Mouse (Mus musculus) neural tube, embryonic 11.5 days (tissue): ENCODE measurements around the gene Nlrx1. TPM values are rescaled to one million over a fixed set of nuclear protein-coding genes. Genes with fewer than 3 reads are reported as not detected.

Source experiments
- ATAC-seq: fragments of 200-750 bp; cut with Nextera tagmentation; 2 replicates; pipeline ENCODE4 v1.8.0; 2017; ENCODE audit warnings: moderate number of reproducible peaks, mild to moderate bottlenecking, moderate TSS enrichment, moderate library complexity; ENCODE audit not compliant: insufficient read depth, low FRiP score, low TSS enrichment
- DNase-seq: peaks from one replicate; pipeline ENCODE4 v3.0.0-alpha.2; 2015; ENCODE audit warnings: low spot score
- H3K27ac ChIP-seq: fragments of 300-500 bp; sonication (generic); 2 replicates; pipeline ENCODE4 v1.5.1; 2014; ENCODE audit warnings: low read depth, mild to moderate bottlenecking, low read length
- H3K27me3 ChIP-seq: fragments of 300-500 bp; sonication (generic); 2 replicates; pipeline ENCODE4 v1.6.1; 2014; ENCODE audit warnings: mild to moderate bottlenecking, low read length, mixed read lengths; ENCODE audit not compliant: control insufficient read depth, insufficient read depth
- H3K36me3 ChIP-seq: fragments of 300-500 bp; sonication (generic); 2 replicates; pipeline ENCODE4 v1.6.1; 2014; ENCODE audit warnings: mild to moderate bottlenecking, low read length, moderate library complexity, mixed read lengths; ENCODE audit not compliant: control insufficient read depth, insufficient read depth
- H3K4me1 ChIP-seq: fragments of 300-500 bp; sonication (generic); 2 replicates; pipeline ENCODE4 v1.6.1; 2014; ENCODE audit warnings: low read length, mixed read lengths; ENCODE audit not compliant: control insufficient read depth, insufficient read depth
- H3K4me2 ChIP-seq: fragments of 300-500 bp; sonication (generic); 2 replicates; pipeline ENCODE4 v1.6.1; 2014; ENCODE audit warnings: low read depth, mild to moderate bottlenecking, moderate library complexity
- H3K4me3 ChIP-seq: fragments of 300-500 bp; sonication (generic); 2 replicates; pipeline ENCODE4 v1.5.1; 2014; ENCODE audit warnings: low read depth, low read length
- H3K9ac ChIP-seq: fragments of 300-500 bp; sonication (generic); 2 replicates; pipeline ENCODE4 v1.6.1; 2014; ENCODE audit warnings: mild to moderate bottlenecking, low read length
- H3K9me3 ChIP-seq: fragments of 300-500 bp; sonication (generic); 2 replicates; pipeline ENCODE4 v1.6.1; 2016; ENCODE audit warnings: low read length; ENCODE audit not compliant: control insufficient read depth
- WGBS: fragments of 180-500 bp; shearing (Covaris S2); extraction: QIAGEN DNeasy Blood & Tissue Kit; methylation state at CpG from one replicate; pipeline ENCODE4 v1.1.7; 2014; 5-methylcytosine and 5-hydroxymethylcytosine counted together
- polyA plus RNA-seq: library from polyadenylated mRNA; unstranded; fragments of >200 nt; fragmentation: Nextera tagmentation; extraction: Ambion mirVana; gene quantifications from 2 replicates; pipeline ENCODE4 v1.2.1, GENCODE M21; 2014

Nlrx1 gene
- 2.4 and 3.2 TPM in 2 replicates for polyA plus RNA-seq

- WGBS = 84% methylated on average over 6 of the region's 6 CpGs
These were observed at the start of gene Nlrx1 for GRCm38 (mm10) chr9:44268432-44268831. TSS of gene Nlrx1 (minus strand) at chr9:44268599.

GRCm38 (mm10) chr9:44317452-44317851 lies 49.1 kb upstream of the Nlrx1 start:
- no peak overlapping the region for H3K9ac ChIP-seq
- peaks cover 21% of the 10 kb centered on the region for H3K4me1 ChIP-seq
- no peak overlapping the region for H3K4me2 ChIP-seq
- 72% methylated on average over 4 of the region's 4 CpGs for WGBS
- no peaks in the 10 kb centered on the region for H3K27me3 ChIP-seq
- peaks cover 13% of the 10 kb centered on the region for H3K36me3 ChIP-seq
- DNase-seq = no peak
- H3K9me3 ChIP-seq = no peaks in the 10 kb centered on the region
- H3K4me3 ChIP-seq = no peak overlapping the region
- no peak for ATAC-seq
- H3K27ac ChIP-seq = no peak overlapping the region

More at GRCm38 (mm10) chr9:44268432-44268831, at the start of gene Nlrx1:
- peak within 1 kb of the TSS; percentile 31 for H3K4me3 ChIP-seq
- peak within 1 kb of the TSS; percentile 54 for H3K4me2 ChIP-seq
- H3K27ac ChIP-seq = no peak within 1 kb of the TSS
- peak within 1 kb of the TSS; percentile 75 for H3K9ac ChIP-seq
- no peaks in the 10 kb centered on the region; the same call in 1 of the 2 replicates for H3K4me1 ChIP-seq
- no peaks in the 10 kb centered on the region for H3K9me3 ChIP-seq
- no peak for DNase-seq
- no peaks in the 10 kb centered on the region for H3K36me3 ChIP-seq
- no peak for ATAC-seq
- no peaks in the 10 kb centered on the region for H3K27me3 ChIP-seq

GRCm38 (mm10) chr9:44314910-44315309 lies 46.5 kb upstream of the Nlrx1 start:
- ATAC-seq = no peak
- no peak overlapping the region for H3K4me3 ChIP-seq
- WGBS = 93% methylated on average over 18 of the region's 18 CpGs
- no peaks in the 10 kb centered on the region for H3K9me3 ChIP-seq
- H3K9ac ChIP-seq = no peak overlapping the region
- H3K27me3 ChIP-seq = no peaks in the 10 kb centered on the region
- peaks cover 20% of the 10 kb centered on the region for H3K4me1 ChIP-seq
- H3K27ac ChIP-seq = no peak overlapping the region
- no peak overlapping the region for H3K4me2 ChIP-seq
- no peak for DNase-seq
- peaks cover 13% of the 10 kb centered on the region for H3K36me3 ChIP-seq

- H3K4me2 ChIP-seq = no peak overlapping the region
- no peak overlapping the region for H3K4me3 ChIP-seq
- H3K27me3 ChIP-seq = no peaks in the 10 kb centered on the region
- H3K9me3 ChIP-seq = no peaks in the 10 kb centered on the region
- 76% methylated on average over 4 of the region's 4 CpGs for WGBS
- H3K4me1 ChIP-seq = peaks cover 19% of the 10 kb centered on the region
- H3K9ac ChIP-seq = no peak overlapping the region
- no peak overlapping the region for H3K27ac ChIP-seq
- ATAC-seq (no peak), DNase-seq (no peak)
- peaks cover 13% of the 10 kb centered on the region for H3K36me3 ChIP-seq
These were observed 45.8 kb upstream of the Nlrx1 start for GRCm38 (mm10) chr9:44314257-44314547.

- peaks cover 13% of the 10 kb centered on the region for H3K4me1 ChIP-seq
- H3K9ac ChIP-seq = no peak overlapping the region
- H3K27me3 ChIP-seq = no peaks in the 10 kb centered on the region
- DNase-seq = no peak
- no peak overlapping the region for H3K27ac ChIP-seq
- 82% methylated on average over 19 of the region's 19 CpGs for WGBS
- H3K4me2 ChIP-seq = no peak overlapping the region
- peaks cover 13% of the 10 kb centered on the region for H3K36me3 ChIP-seq
- H3K4me3 ChIP-seq = no peak overlapping the region
- ATAC-seq = no peak
- H3K9me3 ChIP-seq = no peaks in the 10 kb centered on the region
These were observed 45.3 kb upstream of the Nlrx1 start for GRCm38 (mm10) chr9:44313476-44314256.

GRCm38 (mm10) chr9:44311136-44312134 lies 43.0 kb upstream of the Nlrx1 start:
- Histone ChIP-seq H3K27ac (peak overlapping the region; percentile 42; the same call in 1 of the 2 replicates), H3K27me3 (no peaks in the 10 kb centered on the region), H3K9ac (peak overlapping the region; percentile 19; the same call in 1 of the 2 replicates), H3K9me3 (no peaks in the 10 kb centered on the region), H3K4me3 (no peak overlapping the region), H3K4me2 (peak overlapping the region; percentile 8; the same call in 1 of the 2 replicates), H3K36me3 (peaks cover 13% of the 10 kb centered on the region), H3K4me1 (peaks cover 6% of the 10 kb centered on the region)
- peak; percentile 38 for DNase-seq
- WGBS = 8% methylated on average over 27 of the region's 27 CpGs
- 0 out of 2 replicates have a peak, but pooled peaks have one; percentile 41 for ATAC-seq

- peaks cover 13% of the 10 kb centered on the region for H3K36me3 ChIP-seq
- peaks cover 6% of the 10 kb centered on the region for H3K4me1 ChIP-seq
- H3K27me3 ChIP-seq = no peaks in the 10 kb centered on the region
- H3K9ac ChIP-seq = no peak overlapping the region
- no peaks in the 10 kb centered on the region for H3K9me3 ChIP-seq
- WGBS = 31% methylated on average over 10 of the region's 10 CpGs
- no peak overlapping the region for H3K4me2 ChIP-seq
- DNase-seq (no peak), ATAC-seq (no peak)
- H3K27ac ChIP-seq = 0 out of 2 replicates have a peak overlapping the region, but pooled peaks have one; percentile 35
- no peak overlapping the region for H3K4me3 ChIP-seq
These were observed 42.3 kb upstream of the Nlrx1 start for GRCm38 (mm10) chr9:44310750-44311135.

- DNase-seq = no peak
These were observed 41.4 kb upstream of the Nlrx1 start for GRCm38 (mm10) chr9:44309756-44310155.

More at GRCm38 (mm10) chr9:44309756-44310155, 41.4 kb upstream of the Nlrx1 start:
- Histone ChIP-seq H3K9ac (no peak overlapping the region), H3K4me2 (no peak overlapping the region), H3K27ac (no peak overlapping the region), H3K36me3 (peaks cover 8% of the 10 kb centered on the region), H3K9me3 (no peaks in the 10 kb centered on the region), H3K27me3 (no peaks in the 10 kb centered on the region), H3K4me1 (peaks cover 9% of the 10 kb centered on the region), H3K4me3 (no peak overlapping the region)
- 66% methylated on average over 3 of the region's 3 CpGs for WGBS
- ATAC-seq = no peak
